Mouse (Mus musculus): Measurements from ENCODE around the gene Fam180a. TPM values are rescaled to one million over a fixed set of nuclear protein-coding genes. Genes with fewer than 3 reads are reported as not detected.

Gene Fam180a
- total RNA-seq, 2 experiments from 2014 or later = not detected

DNA sequence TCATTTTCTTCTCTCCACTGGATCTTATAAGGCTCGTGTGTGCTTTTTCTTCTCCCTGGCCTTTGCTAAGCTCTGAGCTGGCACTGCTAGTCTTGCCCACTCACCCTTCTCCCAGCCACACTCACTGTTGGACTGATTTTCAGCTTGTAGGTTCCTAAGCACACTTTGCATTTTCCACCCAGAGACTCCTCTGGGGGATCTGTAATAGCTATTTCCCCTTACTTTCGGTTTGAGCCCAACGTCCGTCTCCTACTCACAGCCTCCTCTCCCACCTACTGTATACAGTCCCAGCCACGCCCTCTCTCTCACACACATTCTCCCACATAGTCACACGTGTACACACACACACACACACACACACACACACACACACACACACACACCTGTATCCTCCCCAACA is 6.1 kb downstream of the Fam180a start:
- no peak for ATAC-seq (replicated peaks; ENCODE audit: low FRiP score, poor library complexity, severe bottlenecking)

DNA sequence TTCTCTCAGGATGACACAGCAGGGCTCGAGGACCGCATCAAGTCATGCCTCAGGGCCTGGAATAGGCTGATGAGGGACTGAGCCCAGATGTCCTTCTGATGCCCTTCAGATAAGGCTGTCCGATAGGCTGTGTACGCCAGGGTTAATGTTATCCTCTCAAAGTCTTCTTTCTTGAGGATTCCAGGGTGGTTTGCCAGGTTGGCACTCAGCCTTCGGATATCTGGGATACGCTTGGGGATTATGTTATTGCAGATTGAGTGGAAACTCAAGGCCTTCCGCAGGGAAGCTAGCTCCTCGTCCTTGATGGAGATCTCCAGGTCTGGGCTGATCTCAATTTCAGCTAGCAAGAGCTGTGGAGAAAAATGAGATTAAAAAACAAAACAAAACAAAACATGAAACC is 12.4 kb downstream of the Fam180a start:
- ATAC-seq (replicated peaks; ENCODE audit: low FRiP score, poor library complexity, severe bottlenecking) = no peak

DNA sequence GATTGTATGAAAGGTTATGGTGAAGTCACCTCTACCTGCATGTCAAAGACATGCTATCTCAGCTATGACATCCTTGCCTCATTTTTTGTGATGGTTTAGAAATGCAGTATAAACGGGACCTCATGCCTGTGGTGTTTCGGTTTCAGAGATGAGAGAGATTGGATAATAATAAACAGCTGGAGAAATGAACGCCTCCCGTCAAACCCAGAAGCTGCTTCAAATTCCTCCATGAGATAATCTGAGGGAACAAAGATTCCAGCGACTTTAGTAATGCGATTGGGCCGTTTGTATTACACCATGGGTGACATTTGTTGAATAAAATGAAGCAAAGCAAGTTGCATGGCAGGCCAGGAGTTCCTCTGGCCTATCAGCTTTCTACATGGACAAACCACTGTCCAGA is 16.5 kb downstream of the Fam180a start:
- no peak for ATAC-seq (replicated peaks; ENCODE audit: low FRiP score, poor library complexity, severe bottlenecking)

DNA sequence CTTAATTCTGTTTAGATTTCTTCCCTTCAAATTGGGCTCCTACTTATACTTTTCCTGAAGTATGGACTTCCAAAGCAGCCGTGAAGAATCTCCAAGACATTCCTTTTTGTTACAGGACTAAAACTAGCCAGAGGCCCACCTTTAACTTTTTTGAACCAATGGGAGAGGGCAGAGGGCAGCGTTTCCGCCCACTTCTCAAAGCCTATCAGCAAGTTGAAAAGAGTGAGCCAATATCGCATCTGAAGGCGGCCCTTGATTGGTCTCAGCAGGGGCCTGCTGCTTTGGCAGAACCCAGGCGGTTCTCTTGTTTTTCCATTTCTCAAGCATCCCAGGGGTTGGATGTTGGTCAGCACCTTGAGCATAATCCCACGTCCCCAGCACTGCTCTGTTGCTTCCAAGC is 17.9 kb downstream of the Fam180a start, which contains the start of gene Slc13a4:
TSS of gene Slc13a4 (minus strand) at position 95 of the 400 bp plus-strand sequence.
- no peak for ATAC-seq (replicated peaks; ENCODE audit: low FRiP score, poor library complexity, severe bottlenecking)

DNA sequence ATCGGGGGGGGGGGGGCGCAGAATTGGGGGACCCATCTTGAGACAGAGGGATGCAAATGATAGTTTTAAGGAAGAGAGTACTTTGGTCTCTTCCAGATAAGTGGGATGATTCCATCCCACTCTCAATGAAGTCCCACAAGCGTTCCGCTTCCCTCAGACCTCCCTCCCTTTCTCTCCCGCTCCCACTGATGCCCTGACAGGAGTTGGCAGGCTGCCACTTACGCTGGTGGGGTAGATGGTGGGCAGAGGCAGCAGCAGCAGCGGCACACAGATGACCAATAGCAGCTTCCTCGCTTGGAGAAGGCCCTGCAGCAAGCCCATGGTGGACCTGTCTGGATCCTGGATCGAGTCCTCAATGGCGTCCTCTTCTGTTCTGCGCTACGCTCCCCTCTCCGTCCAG is 18.8 kb downstream of the Fam180a start:
- no peak for ATAC-seq (replicated peaks; ENCODE audit: low FRiP score, poor library complexity, severe bottlenecking)

DNA sequence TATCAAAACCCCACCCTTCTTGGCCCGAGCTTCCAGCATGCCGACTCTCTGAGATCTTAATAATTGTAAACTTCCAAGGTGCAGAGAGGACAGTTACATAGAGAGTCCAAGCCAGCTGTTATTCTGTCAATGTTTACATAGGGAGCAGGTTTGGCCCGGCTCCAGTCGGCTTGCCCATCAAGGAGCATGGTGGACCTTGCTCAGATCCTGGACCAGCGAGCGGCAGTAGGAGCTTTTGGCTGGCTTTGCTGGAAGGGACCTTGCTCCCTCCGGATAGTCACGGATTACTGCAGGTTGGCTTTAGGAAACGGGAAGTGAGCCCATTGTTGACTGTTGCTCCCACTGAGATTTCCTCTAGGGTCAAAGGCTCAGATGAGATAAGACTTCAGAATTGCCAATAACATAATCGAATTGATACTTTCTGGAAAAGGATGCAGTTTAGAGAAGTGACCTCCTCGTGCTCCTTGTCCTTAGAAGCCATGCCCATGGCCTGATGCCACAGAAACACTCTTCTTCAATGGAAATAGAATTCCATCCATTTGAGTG is 22.5 kb downstream of the Fam180a start:
- ATAC-seq (replicated peaks; ENCODE audit: low FRiP score, poor library complexity, severe bottlenecking) = no peak

DNA sequence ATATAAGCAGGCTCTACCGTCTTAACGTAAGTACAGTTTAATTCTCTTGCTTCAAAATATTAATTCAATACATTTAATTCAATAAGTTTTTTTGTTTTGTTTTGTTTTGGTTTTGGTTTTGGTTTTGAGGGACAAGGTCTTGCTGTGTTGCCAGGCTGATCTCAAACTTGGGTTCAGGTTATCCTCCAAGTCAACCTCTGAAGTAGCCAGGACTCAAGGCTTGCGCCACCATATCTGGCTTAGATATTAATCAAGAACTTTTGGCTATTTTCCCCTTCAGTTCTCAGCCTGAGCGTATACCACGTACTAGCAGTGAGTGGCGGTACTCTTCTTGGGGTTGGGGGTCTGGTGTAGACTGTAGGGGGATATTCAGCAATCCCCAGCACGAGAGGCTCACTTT is 23.4 kb downstream of the Fam180a start:
- no peak for ATAC-seq (replicated peaks; ENCODE audit: low FRiP score, poor library complexity, severe bottlenecking)

DNA sequence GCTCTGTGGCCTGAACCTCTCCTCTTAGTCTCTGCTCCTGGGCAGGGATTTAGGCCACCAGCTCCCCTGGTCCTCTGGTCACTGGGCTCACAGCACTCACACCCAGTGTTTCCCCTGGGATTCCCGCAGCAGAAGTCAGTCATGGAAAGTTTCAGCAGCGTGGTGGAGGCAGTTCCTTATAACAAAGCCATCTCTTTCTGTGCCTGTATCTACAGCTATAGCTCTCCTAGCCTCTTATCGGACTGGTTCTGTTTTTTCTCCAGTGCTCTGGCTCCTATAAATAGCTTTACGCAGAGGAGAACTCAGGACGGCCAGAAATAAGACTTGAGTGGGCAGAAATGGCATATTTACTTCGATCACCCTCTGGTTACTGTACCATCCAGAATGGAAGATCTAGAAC is 27.6 kb downstream of the Fam180a start:
- ATAC-seq (replicated peaks; ENCODE audit: low FRiP score, poor library complexity, severe bottlenecking) = no peak

DNA sequence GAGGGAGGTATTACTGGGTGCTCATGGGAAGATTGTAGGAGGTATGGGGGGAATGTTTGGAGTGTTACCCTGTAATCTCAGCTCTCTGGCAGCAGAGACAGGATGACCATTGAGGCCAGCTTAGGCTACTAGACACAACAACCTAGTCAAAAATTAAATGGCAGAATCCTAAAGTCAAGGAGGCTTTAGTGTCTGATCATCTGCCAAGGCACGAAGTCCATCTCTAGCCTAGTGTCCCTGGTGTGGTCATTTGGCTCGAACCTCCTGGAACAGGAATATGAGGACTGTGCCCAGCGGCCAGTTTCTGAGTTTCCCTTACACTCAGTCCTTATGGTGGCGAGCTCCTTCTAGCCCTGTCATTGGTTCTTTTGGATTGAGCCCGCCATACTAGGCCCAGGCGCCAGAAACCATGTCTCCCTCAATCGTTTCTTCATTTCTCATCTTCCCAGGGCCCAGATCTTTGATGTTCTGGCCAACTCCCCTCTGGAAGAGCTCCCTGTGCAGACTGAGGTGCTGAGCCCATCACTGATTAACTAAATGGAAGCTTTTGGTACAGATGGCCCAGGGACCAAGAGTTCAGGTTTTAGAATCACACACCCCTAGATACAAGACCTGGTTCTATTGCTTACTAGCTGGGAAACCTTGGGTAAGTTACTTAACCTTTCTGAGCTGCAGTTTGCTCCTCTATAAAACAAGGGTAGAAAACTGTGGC is 28.3 kb downstream of the Fam180a start:
- no peak for ATAC-seq (replicated peaks; ENCODE audit: low FRiP score, poor library complexity, severe bottlenecking)

DNA sequence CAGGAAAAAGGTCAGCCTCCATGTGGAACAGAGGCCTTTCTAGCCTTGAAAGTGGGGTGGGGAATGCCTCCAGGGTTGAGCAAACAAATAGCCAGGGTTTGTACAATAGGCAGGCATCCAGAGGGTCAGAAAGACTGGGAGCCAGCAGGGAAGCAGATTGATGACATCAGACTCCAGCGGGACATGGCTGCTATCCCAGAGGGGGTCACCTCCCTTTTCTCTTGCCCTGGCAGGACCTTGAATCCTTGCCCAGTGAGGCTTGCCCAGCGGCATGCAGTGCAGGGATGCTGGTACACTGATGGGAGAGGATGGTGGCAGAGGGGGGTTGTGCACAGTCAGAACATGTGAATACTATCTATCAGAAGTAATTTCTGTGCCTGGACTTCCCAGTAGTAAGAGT is 28.9 kb downstream of the Fam180a start:
- no peak for ATAC-seq (replicated peaks; ENCODE audit: low FRiP score, poor library complexity, severe bottlenecking)

DNA sequence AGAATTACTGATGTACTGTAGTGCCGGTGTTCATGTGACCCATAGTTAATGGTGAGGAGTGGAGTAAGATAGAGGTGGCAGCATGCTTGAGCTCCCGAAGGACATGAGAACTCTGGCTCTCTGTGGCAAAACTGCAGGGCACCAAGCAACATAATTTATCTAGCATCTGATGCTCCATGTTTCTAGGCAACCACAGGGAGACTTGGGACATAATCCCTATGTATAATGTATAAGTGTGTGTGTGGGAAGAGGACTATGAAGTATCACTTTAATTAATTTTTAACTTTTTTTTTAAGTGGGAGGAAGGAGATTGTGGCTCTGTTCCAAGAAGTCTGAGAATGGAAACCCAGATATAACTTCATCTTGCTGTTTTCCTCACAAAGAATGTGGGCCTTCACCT is 31.0 kb downstream of the Fam180a start:
- ATAC-seq (replicated peaks; ENCODE audit: low FRiP score, poor library complexity, severe bottlenecking) = no peak

DNA sequence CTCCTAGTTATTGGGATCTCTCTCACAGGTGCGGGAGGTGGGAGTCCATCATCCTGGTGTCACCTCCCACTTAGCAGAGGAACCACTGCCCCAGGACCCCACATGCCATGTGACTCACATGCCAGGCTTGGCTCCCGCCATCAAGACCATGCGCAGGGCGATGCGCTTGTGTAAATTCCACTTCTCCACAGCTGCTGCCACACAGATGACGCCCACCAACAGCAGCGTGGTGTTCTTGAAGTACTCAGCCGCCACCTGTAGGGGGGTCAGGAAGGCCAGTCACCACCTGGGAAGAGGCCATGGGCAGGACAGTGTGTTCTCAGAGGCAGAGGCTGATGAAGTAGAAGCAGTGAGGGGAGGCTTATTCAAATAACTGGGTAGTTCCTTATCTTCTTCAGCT is 36.3 kb downstream of the Fam180a start:
- no peak for ATAC-seq (replicated peaks; ENCODE audit: low FRiP score, poor library complexity, severe bottlenecking)

DNA sequence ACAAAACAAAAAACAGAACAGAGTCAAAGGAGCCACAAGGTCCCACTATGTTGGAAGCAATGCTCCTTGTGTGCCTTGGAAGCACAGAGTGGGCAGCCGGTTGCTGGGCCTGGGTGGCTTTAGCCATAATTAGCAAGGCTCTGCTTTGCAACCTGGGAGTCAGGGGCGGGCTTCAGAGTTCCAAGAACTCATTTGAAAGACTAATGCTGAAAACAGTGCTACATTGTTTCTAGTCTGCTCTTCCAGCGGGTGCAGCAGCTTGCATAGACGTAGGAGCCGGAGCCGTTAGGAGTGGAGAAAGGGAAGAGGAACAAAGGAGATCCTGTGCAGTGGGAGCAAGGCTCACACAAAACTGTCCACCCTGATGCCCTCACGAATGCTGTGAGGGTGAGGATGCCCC is 37.0 kb downstream of the Fam180a start:
- no peak for ATAC-seq (replicated peaks; ENCODE audit: low FRiP score, poor library complexity, severe bottlenecking)

DNA sequence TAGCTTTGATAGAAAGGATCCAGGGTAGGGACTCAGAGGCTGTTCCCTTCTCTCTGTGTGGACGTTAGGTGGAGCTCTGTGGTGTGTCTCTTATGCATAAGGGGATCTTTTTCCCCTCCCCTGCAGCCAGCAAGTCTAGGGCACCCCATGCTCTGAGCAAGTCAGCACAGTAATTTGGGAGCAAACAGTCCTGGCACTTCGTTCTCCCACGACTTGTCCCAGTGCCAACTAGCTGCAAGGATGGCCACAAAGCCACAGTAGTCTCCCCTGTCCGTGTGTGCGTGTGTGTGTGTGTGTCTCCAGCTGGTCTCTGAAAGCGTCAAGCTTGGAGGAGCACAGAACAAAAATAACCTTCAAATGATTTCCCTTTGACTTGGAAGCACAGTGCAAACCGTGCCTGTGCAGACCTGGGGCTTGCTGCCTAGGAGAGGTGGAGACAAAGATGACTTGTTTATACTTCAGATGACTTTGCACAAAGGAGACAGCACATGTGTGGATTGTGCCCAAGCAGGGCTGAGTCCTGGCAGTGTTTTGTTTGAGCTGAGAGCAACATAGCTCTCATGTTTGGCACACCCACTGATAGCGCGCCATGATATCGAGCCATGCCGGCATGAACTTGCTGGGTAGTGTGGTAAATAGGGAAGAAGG is 37.7 kb downstream of the Fam180a start:
- ATAC-seq (replicated peaks; ENCODE audit: low FRiP score, poor library complexity, severe bottlenecking) = no peak

DNA sequence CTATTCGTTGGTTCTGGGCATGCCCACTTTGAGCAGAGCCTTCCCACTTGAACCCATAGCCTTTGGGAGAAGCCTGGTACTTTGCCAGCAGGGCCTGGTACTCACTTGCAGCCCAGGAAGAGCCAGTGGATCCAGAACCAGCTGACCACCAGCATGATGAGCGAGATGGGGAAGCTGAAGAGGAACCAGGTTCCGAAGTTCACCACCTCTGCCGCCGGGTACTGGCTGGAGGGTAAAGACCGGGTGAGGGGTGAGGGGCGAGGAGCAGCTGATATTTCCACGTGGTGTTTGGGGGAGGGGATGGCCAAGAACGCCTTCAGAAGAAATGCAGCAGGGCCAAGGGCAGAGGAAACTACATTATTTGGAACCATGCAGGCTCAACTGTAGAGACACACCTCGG is 46.6 kb downstream of the Fam180a start:
- no peak for ATAC-seq (replicated peaks; ENCODE audit: low FRiP score, poor library complexity, severe bottlenecking)

DNA sequence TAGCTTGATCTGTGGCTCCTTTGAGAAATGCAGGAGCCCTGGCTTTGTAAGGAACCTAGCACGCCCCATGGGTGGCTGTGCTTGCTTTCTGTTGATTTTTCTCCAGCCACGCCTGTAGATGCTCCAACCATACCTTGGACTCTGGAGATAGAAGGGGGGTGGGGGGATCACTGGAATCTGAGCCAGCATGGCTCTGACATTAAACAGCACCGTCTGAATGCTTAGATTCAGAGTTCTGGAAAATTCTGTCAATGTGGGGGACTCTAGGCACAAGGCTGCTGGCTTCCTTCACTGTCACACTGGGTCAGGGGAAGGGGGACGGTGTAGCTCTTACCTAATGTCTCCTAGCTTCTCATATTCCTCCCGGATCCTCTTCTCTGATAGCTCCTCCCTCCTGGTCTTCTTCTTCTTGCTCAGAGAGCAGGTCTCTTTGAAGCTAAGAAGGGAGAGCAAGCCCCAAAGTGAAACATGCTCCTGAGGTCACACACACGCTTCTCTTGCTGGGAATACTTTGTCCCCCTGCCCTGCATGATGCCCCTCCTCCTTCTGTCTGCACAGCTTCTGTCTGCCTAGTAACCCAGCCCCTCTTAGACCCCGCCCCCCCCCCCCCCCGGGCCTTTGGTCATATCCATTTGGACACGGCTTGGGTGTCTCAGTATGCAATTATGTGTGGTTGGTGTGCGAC is 47.9 kb downstream of the Fam180a start:
- ATAC-seq (replicated peaks; ENCODE audit: low FRiP score, poor library complexity, severe bottlenecking) = no peak

DNA sequence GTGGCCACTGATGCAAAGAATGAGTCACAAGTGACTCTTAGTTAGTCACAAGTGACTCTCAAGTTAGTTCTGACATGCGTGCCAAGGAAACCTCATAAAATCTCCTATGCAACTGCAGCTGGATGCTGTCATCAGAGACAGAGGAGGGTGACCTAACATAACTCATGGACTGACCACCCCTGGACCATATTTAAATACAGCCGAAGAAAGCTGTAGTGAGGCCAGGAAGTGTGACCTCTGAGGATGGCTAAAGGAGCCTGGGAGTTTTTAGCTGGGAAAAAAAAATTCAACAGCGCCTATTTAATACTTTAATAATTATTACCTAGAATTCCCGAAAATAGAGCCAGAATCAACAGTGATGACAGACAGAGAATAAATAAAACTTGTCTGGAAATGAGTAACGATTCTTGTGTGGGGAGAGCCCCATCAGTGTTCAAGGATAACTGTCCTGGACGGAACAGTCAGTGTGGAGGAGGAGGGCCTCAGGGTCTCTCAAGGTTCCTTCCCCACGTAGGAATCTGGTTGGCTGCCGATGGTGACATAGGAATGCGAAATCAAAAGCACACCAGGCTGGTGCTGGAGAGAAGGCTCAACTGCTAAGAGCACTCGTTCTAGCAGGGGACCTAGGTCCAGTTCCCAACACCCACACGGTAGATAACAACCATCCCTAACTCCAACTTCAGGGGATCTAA is 52.4 kb downstream of the Fam180a start:
- no peak for ATAC-seq (replicated peaks; ENCODE audit: low FRiP score, poor library complexity, severe bottlenecking)

DNA sequence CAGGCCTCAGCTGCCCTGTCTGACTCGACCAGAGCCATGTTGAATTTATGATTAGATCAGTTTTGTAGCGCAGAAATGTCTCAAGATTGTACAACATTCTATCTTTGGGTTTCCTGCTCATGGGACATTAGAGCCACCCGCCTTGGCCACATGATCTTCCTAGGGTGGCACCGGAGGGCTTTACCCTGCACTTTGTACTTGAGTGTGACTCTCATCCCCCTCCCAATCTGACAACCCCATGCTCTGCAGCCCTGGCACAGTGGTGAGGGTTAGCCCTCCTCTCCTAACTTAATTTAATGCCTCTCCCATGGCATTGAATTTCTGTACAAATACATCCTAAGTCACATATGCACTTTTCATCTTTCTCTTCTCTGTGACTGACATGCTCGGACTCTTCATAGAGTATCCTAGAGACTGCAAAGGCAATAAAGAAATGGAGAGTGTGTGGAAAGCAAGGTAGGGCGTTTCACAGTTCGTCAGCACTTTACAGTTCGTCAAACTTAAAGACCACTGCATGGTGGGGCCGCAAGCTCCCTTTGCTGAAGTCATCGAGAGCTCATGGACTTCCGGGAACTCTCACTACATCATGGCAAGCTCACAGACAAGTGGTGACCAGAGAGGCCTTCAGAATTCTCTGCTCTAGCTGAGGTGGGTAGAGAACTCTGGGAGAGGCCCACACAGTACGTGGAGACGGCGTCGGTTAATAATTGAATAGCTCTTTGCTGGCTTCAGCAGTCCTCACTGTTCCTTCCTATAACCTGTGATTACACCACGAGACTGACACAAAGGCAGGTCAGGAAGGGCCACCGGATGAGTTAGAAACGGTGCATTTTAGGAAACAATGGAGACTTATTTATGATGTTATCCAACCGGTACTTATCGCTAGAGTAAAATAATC is 53.8 kb downstream of the Fam180a start:
- no peak for ATAC-seq (replicated peaks; ENCODE audit: low FRiP score, poor library complexity, severe bottlenecking)

DNA sequence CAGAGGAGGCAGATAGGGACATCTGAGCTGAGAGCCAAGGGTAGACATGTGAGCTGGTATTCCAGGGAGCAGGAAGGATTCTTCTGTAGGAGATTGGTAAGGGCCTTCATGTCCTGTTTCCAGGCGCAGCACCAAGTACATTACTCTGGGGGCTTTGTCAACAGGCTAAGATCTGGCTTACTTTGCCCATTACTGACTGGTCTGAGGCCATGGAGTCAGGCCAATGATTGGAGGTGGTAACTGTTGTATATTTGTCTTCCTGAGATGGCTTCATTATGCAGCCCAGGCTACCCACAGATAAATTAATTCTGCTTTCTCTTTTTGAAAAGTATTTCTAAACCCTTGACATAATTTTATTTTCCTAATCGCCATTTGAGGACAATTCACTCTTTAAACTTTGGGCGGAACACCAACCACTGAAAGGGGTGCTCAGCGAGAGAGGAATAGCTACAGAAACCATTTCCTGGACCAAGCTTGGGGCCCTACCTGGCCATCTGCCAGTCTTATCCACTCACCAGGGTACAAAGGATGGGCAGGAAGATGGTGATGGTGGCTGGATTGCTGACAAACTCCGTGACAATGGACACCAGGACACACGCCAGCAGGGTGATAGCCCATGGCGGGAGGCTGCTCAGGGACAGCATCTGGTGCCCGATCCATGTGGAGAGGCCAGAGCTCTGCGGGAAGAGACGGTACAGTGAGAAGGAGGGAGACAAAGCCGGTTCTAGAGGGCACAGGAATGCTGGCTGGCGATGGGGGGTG is 54.7 kb downstream of the Fam180a start:
- no peak for ATAC-seq (replicated peaks; ENCODE audit: low FRiP score, poor library complexity, severe bottlenecking)
